Mouse (Mus musculus) CH12F3 (cell line): ENCODE measurements around the gene Rcan2.

Experiments used
- in situ Hi-C: fragments of 300-500 bp; cut with MboI; formaldehyde crosslinking; loops from 2 replicates; pipeline ENCODE4 v1.14.3; 2020; ENCODE audit warnings: low sequenced_read_pairs

The Rcan2 gene

DNA sequence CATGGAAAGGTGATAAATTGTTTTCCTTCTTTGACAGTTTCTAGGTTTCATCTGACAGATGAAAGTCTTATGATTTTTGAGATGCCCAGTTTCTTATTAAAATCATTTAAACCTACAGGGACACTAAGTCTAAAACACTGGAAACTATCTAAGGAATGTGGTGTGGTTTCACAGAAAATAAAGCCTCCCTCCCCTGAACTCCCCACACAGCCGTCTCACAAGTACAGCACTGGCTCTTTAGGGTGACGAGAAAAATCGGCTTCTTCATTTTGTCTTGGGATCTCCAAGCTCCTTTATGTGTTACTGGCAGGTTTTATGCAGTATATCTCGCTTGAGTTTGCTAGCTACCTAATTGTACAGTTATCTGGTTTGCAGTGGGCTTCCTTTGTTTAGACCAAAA is 210.8 kb downstream of the Rcan2 start:
- in situ Hi-C loops, result no loop called here

DNA sequence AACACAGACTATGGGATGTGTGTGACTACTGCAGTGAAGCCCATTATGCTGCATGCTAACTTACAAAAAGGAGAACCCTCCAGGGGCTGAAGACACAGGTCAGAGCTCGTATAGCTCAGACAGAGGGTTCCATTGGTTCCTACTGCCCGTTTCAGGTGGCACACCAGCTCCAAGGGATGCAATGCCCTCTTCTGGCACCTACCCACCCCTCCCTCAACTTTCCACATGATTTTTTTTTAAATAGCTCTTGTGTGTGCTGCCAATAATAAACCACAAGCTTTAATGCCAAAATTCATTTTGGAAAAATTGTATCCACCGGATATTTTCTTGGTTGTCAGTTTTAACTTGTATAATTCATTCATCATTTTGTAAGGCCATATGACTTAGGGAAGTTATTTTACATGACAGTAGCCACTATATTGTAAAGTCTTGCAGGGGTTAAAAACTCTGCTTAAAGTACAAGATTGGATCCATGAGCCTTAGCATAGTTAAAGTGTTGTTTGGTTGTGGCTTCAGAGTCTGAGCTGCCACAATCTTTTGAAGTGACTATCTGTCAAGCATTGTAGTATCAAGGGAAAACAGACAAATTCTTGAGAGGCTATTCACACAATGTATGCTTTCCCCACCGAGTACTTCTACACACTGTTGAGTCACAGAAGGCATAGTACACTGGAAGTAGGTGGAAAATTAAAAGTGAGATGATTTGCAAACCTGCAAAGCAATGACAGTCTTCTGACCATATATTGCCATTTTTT is 212.8 kb downstream of the Rcan2 start:
- in situ Hi-C loops, result no loop called here

DNA sequence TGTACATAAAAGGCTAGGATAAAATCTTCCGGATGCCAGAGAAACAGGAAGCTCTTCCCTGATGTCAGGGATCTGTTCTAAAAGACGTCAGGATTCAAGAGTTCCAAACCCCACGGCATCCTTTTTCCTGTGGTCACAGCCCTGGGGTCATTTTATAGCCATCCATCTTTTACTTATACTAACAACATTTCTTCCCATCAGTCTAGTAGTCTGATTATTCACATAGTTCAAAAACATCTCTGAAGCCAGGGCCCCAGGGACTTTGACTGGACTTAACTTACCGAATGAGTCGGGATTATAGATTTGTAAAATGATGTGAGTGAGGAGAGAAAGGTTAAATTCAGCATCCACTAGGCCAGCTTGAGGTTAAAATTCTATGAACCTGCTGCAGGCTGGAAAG is 215.2 kb downstream of the Rcan2 start:
- in situ Hi-C loops, result no loop called here

DNA sequence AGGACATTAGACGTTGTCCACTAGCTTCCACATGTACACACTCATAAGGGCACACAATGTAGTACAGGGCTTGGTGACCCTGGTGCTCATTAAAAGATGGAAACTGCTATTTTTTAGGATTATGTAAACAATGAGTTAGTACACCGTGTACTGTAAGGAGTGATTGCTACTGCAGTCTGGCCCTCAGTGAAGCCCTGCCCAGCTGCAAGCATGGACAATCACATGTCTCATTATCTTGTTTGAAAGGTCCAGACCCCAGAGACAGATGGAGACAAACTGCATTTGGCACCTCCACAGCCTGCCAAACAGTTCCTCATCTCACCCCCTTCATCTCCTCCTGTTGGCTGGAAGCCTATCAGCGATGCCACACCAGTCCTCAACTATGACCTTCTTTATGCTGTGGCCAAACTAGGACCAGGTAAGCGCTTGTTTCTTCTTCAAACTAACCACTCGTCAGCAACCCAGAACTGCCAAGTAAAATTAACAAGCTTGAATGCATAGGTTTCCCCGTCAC is 219.6 kb downstream of the Rcan2 start:
- in situ Hi-C loops, result no loop called here

DNA sequence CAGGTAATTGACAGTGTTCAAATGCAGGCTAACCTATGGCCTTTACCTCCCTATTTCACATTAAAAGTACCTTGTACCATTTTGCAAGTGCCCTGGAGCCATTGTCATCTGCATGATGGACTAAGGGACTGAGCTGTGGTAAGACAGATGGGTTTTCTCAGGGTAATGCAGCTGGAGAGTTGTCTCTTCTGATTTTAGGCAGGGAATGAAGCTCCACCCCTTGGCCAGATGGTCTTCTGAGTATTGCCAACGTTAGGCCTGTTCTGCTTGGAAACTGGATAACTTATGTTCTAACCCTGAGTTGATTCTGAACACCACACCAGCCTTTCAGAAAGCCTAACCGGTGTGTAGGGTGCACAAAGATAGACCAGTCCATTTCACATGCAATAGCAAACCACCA is 222.7 kb downstream of the Rcan2 start:
- in situ Hi-C loops, result no loop called here

DNA sequence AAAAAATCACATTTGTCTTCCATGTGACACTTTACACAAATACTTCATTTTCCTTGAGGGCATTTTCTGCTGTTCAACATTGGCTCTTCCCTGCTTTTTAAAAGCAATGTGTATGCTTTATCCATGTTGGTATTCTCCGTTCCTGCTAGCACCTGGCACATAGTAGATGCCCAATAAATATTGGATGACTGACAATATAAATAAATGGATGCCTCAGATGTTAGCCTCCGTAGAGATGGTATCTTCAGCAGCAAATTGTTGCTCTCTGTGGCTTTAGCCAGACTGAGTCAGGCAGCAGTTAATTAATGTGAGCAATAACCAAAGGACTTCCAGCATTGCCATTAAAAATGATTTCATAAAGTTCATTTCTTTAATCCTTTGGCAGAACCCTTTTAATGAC is 223.9 kb downstream of the Rcan2 start:
- in situ Hi-C loops, result no loop called here

DNA sequence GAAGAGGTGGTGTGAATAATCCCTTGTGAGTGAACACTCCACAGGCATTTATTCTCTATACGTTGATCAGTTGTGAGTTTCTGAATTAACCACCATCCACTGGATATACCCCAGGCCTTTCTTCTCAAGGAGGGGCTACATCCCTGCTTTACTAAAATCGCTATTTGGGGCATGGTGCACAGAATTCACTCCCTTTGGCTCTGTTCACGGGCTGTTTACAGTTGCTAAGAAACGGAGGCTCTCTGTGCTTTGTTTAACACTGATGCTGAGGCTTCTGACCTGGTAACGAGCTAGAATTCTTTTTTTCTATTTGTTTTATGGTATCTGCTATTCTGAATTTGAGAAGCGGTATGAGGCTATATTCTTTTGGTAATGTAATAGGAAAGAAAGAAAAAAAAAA is 224.8 kb downstream of the Rcan2 start:
- in situ Hi-C loops, result no loop called here

DNA sequence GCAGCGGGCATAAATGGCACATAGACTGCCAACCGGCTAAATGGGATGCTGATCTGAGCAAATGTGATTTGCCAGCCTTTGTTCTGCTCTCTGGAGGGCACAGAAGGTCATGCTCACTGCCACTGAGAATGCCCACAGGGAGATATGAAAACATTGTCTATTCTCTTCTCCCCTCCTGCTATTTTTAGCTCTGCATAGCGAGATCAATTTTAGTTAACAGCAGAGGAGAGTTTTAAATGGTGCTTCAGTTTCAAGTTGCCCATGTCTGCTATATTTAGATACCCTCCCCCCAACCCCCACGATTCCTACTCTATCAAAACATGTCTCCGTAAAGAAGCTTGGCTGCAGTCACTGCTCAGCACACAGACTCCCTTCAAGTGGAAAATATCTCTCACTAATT is 225.2 kb downstream of the Rcan2 start:
- in situ Hi-C loops, result no loop called here

DNA sequence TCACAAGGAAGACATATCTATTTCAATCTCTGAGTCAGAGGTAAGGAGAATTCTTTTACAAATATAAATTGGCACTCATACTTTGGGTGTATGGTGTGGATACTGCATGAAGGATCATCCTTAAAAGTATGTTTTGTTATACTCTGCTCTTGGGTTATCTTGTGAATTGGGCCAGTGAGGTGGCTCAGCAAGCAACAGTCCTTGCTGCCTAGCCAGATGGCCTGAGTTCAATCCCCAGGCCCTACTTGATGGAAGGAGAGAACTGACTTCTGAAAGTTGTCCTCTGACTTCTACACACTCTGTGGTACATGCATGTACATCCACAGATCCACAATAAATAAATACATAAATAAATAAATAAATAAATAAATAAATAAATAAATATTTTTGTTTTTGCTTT is 225.6 kb downstream of the Rcan2 start:
- in situ Hi-C loops, result no loop called here

DNA sequence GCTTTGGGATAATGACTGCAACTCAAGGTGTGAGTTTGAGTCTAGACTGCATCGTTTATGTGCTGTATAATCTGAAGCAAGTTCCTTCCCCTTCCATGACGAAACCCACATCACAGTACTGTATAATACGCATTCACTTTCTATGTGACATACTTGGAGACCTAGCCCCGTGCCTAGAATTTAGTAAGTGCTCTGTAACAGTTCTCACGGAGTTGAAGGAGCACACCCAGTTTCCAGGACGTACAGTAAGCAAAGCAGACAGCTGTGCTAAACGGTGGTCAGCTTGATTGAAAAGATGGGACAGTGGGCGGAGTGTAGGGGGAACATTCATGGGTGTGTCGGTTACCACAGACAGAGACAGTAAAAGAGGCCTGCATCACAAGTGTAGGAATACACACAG is 226.2 kb downstream of the Rcan2 start:
- in situ Hi-C loops, result no loop called here

DNA sequence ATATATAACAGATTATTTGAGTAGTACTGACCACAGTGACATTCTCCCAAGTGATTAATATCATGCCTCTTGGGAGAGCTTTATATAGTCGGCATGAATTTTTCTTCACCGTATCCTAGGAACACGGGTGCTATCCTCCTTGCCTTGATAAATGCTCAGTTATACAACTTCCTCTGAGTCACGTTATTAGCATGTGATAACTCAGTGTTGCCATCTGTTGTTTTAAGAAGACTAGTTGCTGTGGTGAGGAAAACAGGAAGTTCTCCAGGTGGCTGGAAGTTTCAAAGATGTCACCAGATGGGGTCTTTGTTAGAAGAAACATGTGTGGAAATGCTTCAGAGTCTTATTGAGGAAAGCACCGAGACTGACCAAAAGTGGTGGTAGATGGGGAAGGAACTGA is 228.5 kb downstream of the Rcan2 start:
- in situ Hi-C loops, result no loop called here

DNA sequence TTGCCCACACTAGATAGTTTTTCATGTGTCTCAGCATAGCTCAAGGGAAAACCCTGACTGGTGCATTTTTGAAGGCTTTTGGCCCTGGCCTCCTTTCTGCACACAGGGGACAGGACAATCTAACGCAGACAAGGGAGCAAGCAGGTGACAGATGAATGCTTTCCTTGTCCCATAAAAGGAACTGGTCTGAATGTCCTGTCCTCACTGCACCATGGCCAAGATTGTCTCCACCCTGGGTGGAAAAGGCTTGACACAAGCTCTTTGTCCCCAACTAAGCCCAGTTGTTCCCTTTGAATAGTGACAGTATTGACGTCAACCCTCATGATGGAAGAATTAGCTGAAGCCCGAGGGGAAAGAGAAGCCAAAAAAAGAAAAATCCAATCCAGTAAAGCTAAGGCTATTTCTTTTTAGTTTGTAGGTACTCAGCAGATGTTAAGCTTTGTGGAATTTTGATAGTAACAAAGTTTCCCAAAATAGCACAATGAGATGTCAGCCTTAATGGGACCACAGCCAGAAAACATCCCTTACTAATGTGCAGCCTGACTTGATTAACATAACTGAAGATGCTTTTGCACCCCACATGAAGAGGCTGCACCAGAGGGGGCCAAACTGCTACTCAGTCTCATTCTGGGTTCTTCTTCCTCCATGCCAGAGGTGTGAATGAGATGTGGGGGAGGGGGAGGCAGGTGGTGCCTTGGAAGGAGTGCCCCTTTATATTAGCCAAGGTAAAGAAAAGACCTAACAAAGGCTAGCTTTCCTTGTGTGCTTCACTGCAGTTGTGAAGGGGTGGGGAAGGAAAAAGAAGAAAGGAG is 229.8 kb downstream of the Rcan2 start:
- in situ Hi-C loops, result no loop called here

DNA sequence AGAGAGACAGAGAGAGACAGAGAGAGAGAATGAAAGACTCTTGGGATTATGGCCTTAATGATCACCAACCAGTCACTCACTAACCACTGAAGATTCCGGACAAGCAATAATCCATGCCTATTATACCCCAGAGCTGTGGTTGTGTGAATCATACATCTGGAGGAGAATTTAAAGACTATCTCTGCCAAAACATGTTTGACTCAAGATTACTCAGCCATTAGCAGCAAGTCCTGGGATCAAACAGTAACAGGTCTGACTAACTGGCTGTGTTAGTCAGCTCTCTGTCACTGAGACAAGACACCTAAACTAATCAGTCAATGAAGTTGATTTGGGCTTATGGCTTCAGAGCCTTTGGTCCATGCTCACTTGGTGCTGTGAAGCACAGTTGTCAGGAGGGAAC is 233.9 kb downstream of the Rcan2 start:
- in situ Hi-C loops, result no loop called here

DNA sequence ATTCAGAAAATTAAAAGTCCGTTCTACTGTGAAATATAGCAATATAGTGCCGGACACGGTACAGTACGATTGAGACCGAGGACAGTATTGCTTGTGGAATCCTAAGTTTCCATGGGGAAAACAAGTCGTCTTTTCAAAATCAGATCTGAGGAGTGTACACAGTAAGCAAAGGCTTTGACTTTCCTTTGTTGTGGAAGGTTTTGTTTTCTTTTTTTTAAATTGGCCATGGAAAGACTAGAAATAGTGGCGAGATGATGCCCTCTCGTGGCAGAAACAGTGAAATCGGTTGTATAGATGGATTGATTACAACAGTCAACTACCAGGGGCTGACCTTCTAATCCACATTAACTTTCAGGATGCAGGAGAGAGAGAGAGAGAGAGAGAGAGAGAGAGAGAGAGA is 237.5 kb downstream of the Rcan2 start:
- in situ Hi-C loops, result no loop called here

DNA sequence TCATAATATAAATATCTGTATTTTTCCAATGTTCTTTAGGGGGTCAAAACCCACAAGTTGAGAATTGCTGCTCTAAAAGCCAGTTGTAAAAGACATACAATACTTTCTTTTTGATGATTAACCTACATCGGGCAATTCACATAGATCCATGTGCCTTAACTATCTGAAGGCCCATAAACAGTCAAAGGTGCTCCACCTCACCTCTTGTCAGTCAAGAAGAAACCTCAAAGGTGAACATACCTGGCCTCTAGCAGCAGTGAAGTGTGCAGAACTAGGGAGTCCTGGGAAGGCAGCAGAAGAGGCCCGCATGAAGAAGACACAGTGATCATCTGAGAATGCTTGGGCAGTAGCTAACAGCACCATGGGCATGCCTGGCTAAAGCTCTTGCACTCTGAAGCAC is 239.3 kb downstream of the Rcan2 start:
- in situ Hi-C loops, result no loop called here

DNA sequence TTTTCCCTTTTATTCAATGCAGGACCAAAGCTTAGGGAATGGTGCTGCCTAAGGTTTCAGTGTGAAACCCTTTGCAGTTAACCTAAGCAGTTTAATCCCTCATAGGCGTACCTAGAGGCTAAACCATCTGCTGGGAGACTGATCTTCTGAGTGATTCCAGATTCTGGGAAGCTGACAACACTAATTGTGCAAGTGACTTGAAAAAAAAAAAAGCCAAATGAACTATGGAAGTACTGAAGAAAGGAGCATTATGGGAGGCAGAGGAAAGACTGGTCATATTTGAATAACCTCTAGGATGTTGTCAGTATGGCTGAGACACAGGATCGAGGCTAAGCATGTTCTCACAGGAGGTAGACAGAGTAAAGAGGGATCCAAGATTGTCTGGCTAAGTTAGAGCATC is 241.2 kb downstream of the Rcan2 start:
- in situ Hi-C loops, result no loop called here

DNA sequence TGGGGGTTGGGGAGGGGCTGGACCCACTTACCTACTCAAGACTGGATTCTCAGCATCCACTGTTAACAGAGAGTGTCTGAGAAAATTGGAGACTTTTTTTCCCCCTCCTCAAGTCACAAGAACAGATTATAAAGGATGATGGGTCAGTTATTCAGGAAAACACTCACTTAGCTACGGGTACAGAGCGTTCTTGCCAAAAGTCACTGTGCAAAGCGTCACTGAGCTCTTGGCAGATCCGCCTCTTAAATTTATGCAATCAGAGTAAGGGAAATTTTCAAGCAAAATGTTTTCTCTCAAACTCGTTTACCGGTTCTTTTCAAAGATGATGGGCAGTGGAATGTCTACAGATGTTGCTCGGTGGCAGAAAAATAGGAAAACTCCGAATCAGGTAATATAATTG is 241.7 kb downstream of the Rcan2 start:
- in situ Hi-C loops, result no loop called here

DNA sequence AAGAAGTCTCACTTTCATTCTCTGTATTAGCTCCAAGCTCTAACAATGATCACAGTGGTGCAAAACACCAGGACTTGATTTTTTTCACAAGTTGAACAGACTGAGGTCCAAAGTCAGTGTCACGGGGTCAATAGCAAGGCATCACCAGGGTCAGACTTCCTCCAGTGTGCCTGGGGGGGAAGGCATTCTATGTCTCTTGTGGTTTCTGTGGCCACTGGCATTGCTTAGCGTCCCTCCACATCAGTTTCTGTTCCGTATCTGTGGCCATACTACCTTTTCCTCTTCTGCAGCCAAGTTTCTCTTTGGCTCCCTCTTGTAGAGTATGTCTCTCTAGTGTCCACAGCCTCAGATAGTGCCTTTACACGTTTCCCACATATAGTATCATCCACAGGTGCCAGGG is 252.3 kb downstream of the Rcan2 start:
- in situ Hi-C loops, result no loop called here

DNA sequence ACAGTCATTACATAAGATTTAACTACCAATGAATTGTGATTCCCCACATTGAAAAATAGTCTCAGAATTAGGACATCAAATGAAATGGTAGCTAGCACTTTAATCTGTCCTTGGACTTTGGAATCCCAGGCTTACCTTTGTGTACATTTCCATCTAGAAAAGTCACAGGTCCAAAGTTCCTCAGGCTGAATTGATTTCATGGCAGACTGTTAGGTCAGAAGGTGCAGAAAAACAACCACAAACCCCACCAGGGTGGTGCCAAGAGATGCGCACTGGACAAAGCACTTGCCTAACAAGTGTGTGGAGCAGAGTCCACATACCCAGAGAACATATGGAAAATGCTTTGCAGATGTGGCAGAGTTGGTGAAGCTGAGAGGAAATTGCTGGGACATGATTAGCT is 256.0 kb downstream of the Rcan2 start:
- in situ Hi-C loops, result no loop called here

DNA sequence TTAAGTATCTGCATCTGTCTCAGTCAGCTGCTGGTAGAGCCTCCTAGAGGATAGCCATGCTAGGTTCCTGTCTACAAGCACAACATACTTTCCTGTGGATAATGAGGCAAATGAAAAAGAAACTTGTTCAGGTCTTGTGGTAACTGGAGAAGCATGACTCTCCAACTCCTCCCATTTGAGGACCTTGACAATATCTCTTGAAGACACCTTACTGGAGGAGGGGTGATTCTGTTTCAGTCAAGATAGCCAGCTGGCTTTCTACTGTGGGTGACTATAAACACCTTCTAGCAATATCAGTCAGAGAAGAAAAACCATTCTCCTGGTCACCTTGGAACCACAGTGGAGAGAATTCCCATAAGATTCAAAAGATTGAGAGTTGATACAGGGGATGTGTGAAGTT is 257.0 kb downstream of the Rcan2 start:
- in situ Hi-C loops, result no loop called here

DNA sequence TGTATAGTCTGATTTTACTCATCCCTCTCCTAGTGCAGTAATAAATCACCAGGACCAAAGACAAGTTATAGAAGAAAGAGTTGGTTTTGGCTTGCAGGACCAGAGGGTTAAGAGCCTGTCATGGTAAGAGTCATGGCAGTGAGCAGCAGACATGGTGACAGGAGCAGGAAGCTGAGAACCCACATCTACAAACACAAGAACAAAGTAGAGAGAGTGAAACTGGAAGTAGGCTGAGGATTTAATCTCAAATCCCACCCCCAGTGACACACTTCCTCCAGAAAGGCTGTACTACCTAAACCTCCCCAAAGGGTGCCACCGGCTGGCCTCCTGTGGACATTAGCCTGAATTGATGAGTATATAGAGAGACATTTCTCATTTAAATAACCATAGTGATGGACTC is 259.6 kb downstream of the Rcan2 start:
- in situ Hi-C loops, result no loop called here

DNA sequence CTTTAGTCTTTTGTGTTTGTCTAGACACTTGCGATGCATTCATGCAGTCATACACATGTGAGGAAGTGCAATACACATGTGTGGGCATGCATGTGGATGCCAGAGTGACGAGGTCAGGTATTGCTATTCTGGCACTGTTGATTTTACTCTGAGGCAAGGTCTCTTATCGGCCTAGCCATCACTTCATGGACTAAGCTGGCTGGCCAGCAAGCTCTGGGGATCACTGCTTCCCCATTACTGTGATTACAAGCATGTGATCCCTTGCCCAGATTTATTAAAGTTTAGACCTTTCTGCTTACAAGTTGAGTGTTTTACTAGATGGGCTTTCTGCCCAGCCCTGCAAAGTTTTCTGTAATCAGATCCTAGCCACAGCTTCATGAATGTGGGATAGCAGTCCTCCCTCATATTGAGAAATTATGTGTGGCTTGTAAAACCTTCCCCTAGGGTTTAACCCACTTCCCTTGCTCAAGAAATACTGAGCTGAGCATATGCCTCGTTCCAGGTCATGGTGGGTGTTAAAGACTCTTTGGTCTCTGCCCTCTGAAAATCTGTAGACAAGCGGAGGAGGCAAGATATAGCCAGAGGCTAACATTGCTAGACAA is 260.2 kb downstream of the Rcan2 start:
- in situ Hi-C loops, result no loop called here
